Comparison of ENCODE assay signal across 8 mouse cellular contexts in the genomic region with DNA sequence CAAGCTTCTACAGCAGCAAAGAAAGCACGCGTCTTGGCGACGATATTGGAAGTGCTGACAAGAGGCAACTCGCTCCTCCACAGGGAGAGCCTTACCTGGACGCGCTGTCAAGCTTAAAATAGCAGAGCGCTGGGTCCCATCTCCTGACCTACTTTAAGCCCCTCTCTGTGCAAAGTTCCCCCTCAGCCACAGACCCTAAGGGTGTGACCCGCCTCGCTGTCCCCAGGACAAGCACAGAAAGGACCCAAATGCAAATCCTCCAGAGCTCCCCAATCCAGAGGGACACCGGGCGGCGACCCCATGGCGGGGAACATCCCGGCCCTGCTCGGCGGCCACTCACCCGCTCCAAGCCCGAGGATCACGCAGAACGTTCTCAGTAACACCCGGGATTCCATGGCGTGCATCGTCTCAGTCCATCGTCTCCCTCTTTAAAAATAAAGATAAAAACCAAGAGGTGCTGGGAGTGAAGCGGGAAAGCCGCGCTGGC. TPM values are rescaled to one million over a fixed set of nuclear protein-coding genes. Genes with fewer than 3 reads are reported as not detected.
DNase-seq lines count a peak whose midpoint lies in the region; ATAC-seq lines count a peak whose summit lies in the region.

No protein-coding gene starts in this region.

- no peaks in the 10 kb centered on the region for H3K36me3 ChIP-seq in kidney, embryonic 15.5 days
- H3K36me3 ChIP-seq in forebrain, embryonic 15.5 days = no peaks in the 10 kb centered on the region
- no peaks in the 10 kb centered on the region for H3K36me3 ChIP-seq in midbrain, embryonic 10.5 days

- under 1% methylated on average over 28 of the region's 28 CpGs for WGBS in kidney, embryonic 15.5 days
- WGBS in forebrain, embryonic 15.5 days = under 1% methylated on average over 28 of the region's 28 CpGs
- WGBS in midbrain, embryonic 10.5 days = under 1% methylated on average over 28 of the region's 28 CpGs

- peak overlapping the region; percentile 35; the same call in 1 of the 2 replicates for H3K9ac ChIP-seq in kidney, embryonic 15.5 days
- peak overlapping the region; percentile 86 for H3K9ac ChIP-seq in forebrain, embryonic 15.5 days (replicated peaks)

- no peak for ATAC-seq in kidney, embryonic 15.5 days (replicated peaks; ENCODE audit: low FRiP score)
- peak; percentile 25 for ATAC-seq in forebrain, embryonic 15.5 days (replicated peaks)

- peaks cover 42% of the 10 kb centered on the region for H3K27me3 ChIP-seq in kidney, embryonic 15.5 days
- no peaks in the 10 kb centered on the region for H3K27me3 ChIP-seq in forebrain, embryonic 15.5 days
- peaks cover 26% of the 10 kb centered on the region for H3K27me3 ChIP-seq in midbrain, embryonic 10.5 days (ENCODE audit: low read depth, poor library complexity, severe bottlenecking)

- H3K9me3 ChIP-seq in kidney, embryonic 15.5 days (replicated peaks) = no peaks in the 10 kb centered on the region
- H3K9me3 ChIP-seq in forebrain, embryonic 15.5 days = no peaks in the 10 kb centered on the region
- H3K9me3 ChIP-seq in midbrain, embryonic 10.5 days (replicated peaks) = no peaks in the 10 kb centered on the region

- DNase-seq in kidney, adult 8-10 months = no peak
- DNase-seq in cerebellum, postnatal 10 days = peak; percentile 52 to 62
- DNase-seq in midbrain, embryonic 10.5 days (ENCODE audit: low spot score) = peak; percentile 57
- DNase-seq in urinary bladder, postnatal 14 days (ENCODE audit: low spot score) = no peak
- no peak for DNase-seq in ovary, postnatal 14 days (ENCODE audit: low spot score)
- DNase-seq in spleen, adult 18-20 months = no peak

- peak overlapping the region; percentile 60 for H3K4me3 ChIP-seq in kidney, embryonic 15.5 days (replicated peaks)
- peak overlapping the region; percentile 82 for H3K4me3 ChIP-seq in forebrain, embryonic 15.5 days
- peak overlapping the region; percentile 84 for H3K4me3 ChIP-seq in midbrain, embryonic 10.5 days

- peak overlapping the region; percentile 99 for H3K4me2 ChIP-seq in kidney, embryonic 15.5 days
- peak overlapping the region; percentile 86 for H3K4me2 ChIP-seq in forebrain, embryonic 15.5 days (replicated peaks)

- H3K27ac ChIP-seq in kidney, embryonic 15.5 days = no peak overlapping the region
- peak overlapping the region; percentile 94 for H3K27ac ChIP-seq in forebrain, embryonic 15.5 days (replicated peaks)
- peak overlapping the region; percentile 92 for H3K27ac ChIP-seq in midbrain, embryonic 10.5 days (replicated peaks)

- peaks cover 22% of the 10 kb centered on the region for H3K4me1 ChIP-seq in kidney, embryonic 15.5 days
- peaks cover 33% of the 10 kb centered on the region for H3K4me1 ChIP-seq in forebrain, embryonic 15.5 days
- peaks cover 41% of the 10 kb centered on the region for H3K4me1 ChIP-seq in midbrain, embryonic 10.5 days

RNA-seq across cellular contexts. Expression of gene Nell2, which starts 0.9 kb away (rescaled TPM):
- 12.3 and 12.7 TPM in 2 replicates for polyA plus RNA-seq in kidney, embryonic 15.5 days (2015; fragmentation: Nextera tagmentation; extraction: Ambion mirVana)
- 186 and 213 TPM in 2 replicates for polyA plus RNA-seq in forebrain, embryonic 15.5 days (2015; fragmentation: Nextera tagmentation; extraction: Ambion mirVana)
- polyA plus RNA-seq in midbrain, embryonic 10.5 days (2016; fragmentation: Nextera tagmentation; extraction: Ambion mirVana) = 50.7 and 67.0 TPM in 2 replicates

Comparison
In these comparisons a context has a peak if more than half of its experiments do, and no peak if none do; other contexts are left out.
1. DNase-seq: peak in cerebellum, postnatal 10 days (2 of 2) and midbrain, embryonic 10.5 days (single experiment); none in kidney, adult 8-10 months (0 of 2), urinary bladder, postnatal 14 days (single experiment), ovary, postnatal 14 days (single experiment) and spleen, adult 18-20 months (0 of 2).
2. Peak in every context shown above with its lines, with median percentiles within 50 percentile points of each other: H3K4me3 ChIP-seq.